Mouse (Mus musculus): Measurements from ENCODE around the gene Xrcc3. TPM values are rescaled to one million over a fixed set of nuclear protein-coding genes. Genes with fewer than 3 reads are reported as not detected.

Xrcc3 gene
- 3.3 and 4.5 TPM in 2 replicates for polyA plus RNA-seq (2015; fragmentation: Nextera tagmentation; extraction: Ambion mirVana)

DNA sequence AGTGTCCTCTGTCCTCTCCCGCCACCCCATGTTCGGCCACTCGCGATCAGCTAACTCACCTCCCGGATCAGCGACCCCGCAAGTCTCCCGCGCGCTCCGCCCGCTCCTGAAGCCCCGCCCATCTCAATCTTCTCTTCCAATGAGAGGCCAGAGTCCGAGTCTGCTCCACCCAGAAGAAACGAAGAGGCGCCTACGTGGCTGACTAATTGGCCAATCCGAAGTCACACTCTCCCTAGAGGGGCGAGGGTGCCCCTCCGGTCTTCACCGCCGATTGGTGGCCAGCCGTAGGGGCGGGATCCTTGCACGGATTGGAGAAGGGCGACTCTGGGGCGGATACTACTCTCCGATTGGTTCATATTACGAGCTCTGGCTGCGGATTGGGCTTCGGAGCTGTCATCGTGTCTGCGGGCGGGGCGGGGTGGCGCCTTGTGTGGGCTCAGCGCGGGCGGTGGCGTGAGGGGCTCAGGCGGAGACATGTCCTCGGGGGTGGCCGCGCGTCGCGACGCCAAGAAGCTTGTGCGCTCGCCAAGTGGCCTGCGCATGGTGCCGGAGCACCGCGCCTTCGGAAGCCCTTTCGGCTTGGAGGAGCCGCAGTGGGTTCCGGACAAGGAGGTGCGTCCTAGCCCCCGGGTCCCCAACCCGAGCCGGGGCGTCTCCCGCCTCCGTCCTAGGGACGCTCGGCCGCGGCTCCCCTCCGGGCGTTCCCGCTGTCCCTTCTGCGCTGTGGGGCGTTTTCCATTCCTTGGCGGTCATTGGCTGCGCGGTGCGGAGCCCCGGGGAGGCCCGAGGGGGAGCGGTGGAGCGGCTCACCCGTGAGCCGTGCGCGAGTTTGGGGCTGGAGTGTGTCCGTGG is at the start of gene Xrcc3, which contains the start of gene Zfyve21:
Xrcc3 (minus strand) TSS at position 108 of the 852 bp plus-strand sequence.
Zfyve21 (plus strand) TSS at position 405 of the 852 bp plus-strand sequence.
- peak within 1 kb of the TSS; percentile 81 for H3K4me3 ChIP-seq (replicated peaks; ENCODE audit: low read length)
- peak within 1 kb of the TSS; percentile 76 for H3K9ac ChIP-seq (replicated peaks; ENCODE audit: low read depth, low read length)
- H3K36me3 ChIP-seq (ENCODE audit: control insufficient read depth, insufficient read depth): no peaks in the 10 kb centered on the region
- no peaks in the 10 kb centered on the region for H3K9me3 ChIP-seq (ENCODE audit: control insufficient read depth, low read length)
- under 1% methylated on average over 67 of the region's 87 CpGs for WGBS
- ATAC-seq: peak; percentile 100
- peak within 1 kb of the TSS; percentile 64 for H3K27ac ChIP-seq (ENCODE audit: low read length)
- peak within 1 kb of the TSS; percentile 92 for H3K4me2 ChIP-seq (ENCODE audit: low read length)
- H3K4me1 ChIP-seq (replicated peaks; ENCODE audit: control insufficient read depth, insufficient read depth, low read length): peaks cover 33% of the 10 kb centered on the region
- no peaks in the 10 kb centered on the region for H3K27me3 ChIP-seq (replicated peaks; ENCODE audit: control insufficient read depth, insufficient read depth, low read length)

DNA sequence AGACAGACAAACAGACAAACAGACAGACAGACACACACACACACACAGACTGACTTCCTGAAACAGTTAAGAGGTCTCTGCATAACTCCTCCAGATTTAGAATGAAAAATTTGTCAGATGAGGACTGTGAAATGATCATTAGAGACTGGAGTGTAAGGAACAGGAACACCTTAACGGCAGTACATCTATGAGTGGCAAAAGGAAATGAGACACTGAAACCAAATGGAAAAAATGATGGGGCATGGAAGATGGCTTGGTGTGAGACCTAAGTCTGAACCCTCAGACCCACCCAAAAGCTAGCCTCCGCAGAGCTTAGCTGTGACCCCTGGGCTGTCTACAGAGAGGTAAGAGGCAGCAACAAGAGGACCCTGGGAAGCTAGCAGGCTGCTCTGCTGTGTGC is 41.8 kb upstream of the Xrcc3 start:
- no peak for ATAC-seq
- WGBS: 100% methylated on average over 2 of the region's 2 CpGs
- no peak overlapping the region for H3K4me2 ChIP-seq (ENCODE audit: low read length)
- no peaks in the 10 kb centered on the region for H3K4me1 ChIP-seq (replicated peaks; ENCODE audit: control insufficient read depth, insufficient read depth, low read length)
- H3K9ac ChIP-seq (replicated peaks; ENCODE audit: low read depth, low read length): no peak overlapping the region
- no peak overlapping the region for H3K4me3 ChIP-seq (replicated peaks; ENCODE audit: low read length)
- H3K27ac ChIP-seq (ENCODE audit: low read length): no peak overlapping the region
- H3K9me3 ChIP-seq (ENCODE audit: control insufficient read depth, low read length): no peaks in the 10 kb centered on the region
- no peaks in the 10 kb centered on the region for H3K36me3 ChIP-seq (ENCODE audit: control insufficient read depth, insufficient read depth)
- no peaks in the 10 kb centered on the region for H3K27me3 ChIP-seq (replicated peaks; ENCODE audit: control insufficient read depth, insufficient read depth, low read length)

GRCm38 (mm10) chr12:111853546-111853945 is 39.9 kb upstream of the Xrcc3 start:
- no peaks in the 10 kb centered on the region for H3K27me3 ChIP-seq (replicated peaks; ENCODE audit: control insufficient read depth, insufficient read depth, low read length)
- WGBS: 71% methylated on average over 4 of the region's 4 CpGs
- ATAC-seq: no peak
- H3K9me3 ChIP-seq (ENCODE audit: control insufficient read depth, low read length): no peaks in the 10 kb centered on the region
- H3K9ac ChIP-seq (replicated peaks; ENCODE audit: low read depth, low read length): no peak overlapping the region
- no peaks in the 10 kb centered on the region for H3K4me1 ChIP-seq (replicated peaks; ENCODE audit: control insufficient read depth, insufficient read depth, low read length)
- H3K4me3 ChIP-seq (replicated peaks; ENCODE audit: low read length): no peak overlapping the region
- H3K27ac ChIP-seq (ENCODE audit: low read length): no peak overlapping the region
- H3K4me2 ChIP-seq (ENCODE audit: low read length): no peak overlapping the region
- no peaks in the 10 kb centered on the region for H3K36me3 ChIP-seq (ENCODE audit: control insufficient read depth, insufficient read depth)

- H3K4me2 ChIP-seq (ENCODE audit: low read length): no peak overlapping the region
- H3K9ac ChIP-seq (replicated peaks; ENCODE audit: low read depth, low read length): no peak overlapping the region
- H3K4me3 ChIP-seq (replicated peaks; ENCODE audit: low read length): no peak overlapping the region
- H3K36me3 ChIP-seq (ENCODE audit: control insufficient read depth, insufficient read depth): no peaks in the 10 kb centered on the region
- 72% methylated on average over 10 of the region's 10 CpGs for WGBS
- H3K27ac ChIP-seq (ENCODE audit: low read length): no peak overlapping the region
- ATAC-seq: no peak
- no peaks in the 10 kb centered on the region for H3K27me3 ChIP-seq (replicated peaks; ENCODE audit: control insufficient read depth, insufficient read depth, low read length)
- no peaks in the 10 kb centered on the region for H3K9me3 ChIP-seq (ENCODE audit: control insufficient read depth, low read length)
- no peaks in the 10 kb centered on the region for H3K4me1 ChIP-seq (replicated peaks; ENCODE audit: control insufficient read depth, insufficient read depth, low read length)
Observed at GRCm38 (mm10) chr12:111853011-111853436, 39.4 kb upstream of the Xrcc3 start.

DNA sequence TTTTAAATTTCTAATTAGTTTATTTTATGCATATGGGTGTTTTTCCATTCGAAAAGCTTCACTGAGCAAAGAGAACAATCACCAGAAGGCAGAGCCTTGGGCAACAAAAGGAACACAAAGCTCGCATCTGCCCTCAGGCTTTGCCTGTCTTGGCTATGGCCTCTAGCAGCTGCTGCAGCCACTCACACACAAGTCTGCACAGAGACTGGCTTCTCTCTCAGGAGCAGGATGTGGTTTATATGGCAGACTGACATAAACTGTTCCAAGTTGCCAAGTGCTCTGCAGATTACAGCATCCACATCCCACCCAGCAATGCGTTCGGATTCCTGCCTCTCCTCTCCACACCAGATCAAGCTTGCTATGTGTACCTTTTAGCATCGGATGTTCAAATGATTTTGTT is 38.1 kb upstream of the Xrcc3 start:
- H3K27ac ChIP-seq (ENCODE audit: low read length): no peak overlapping the region
- H3K4me1 ChIP-seq (replicated peaks; ENCODE audit: control insufficient read depth, insufficient read depth, low read length): no peaks in the 10 kb centered on the region
- no peak; the same call in 1 of the 2 replicates for ATAC-seq
- no peaks in the 10 kb centered on the region for H3K36me3 ChIP-seq (ENCODE audit: control insufficient read depth, insufficient read depth)
- H3K9ac ChIP-seq (replicated peaks; ENCODE audit: low read depth, low read length): no peak overlapping the region
- H3K4me3 ChIP-seq (replicated peaks; ENCODE audit: low read length): no peak overlapping the region
- no peaks in the 10 kb centered on the region for H3K27me3 ChIP-seq (replicated peaks; ENCODE audit: control insufficient read depth, insufficient read depth, low read length)
- no peaks in the 10 kb centered on the region for H3K9me3 ChIP-seq (ENCODE audit: control insufficient read depth, low read length)
- 68% methylated on average over 5 of the region's 5 CpGs for WGBS
- H3K4me2 ChIP-seq (ENCODE audit: low read length): no peak overlapping the region

DNA sequence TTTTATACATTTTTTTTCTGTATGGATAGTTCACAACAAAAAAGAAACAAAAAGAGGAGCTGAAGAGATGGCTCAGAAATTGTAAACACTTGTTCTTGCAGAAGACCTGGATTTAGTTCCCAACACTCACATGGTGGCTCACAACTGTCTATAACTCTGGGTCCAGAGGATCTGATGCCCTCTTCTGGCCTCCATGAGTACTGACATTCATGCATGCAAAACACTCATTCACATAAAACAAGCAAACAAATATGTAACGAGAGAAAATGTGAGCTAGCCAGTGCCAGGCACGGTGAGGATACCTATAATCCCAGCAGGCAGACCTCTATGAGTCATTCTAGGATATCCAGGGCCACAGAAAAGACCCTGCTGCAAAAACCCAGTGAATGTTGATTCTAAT is 37.6 kb upstream of the Xrcc3 start:
- H3K27me3 ChIP-seq (replicated peaks; ENCODE audit: control insufficient read depth, insufficient read depth, low read length): no peaks in the 10 kb centered on the region
- H3K4me1 ChIP-seq (replicated peaks; ENCODE audit: control insufficient read depth, insufficient read depth, low read length): no peaks in the 10 kb centered on the region
- no peak for ATAC-seq
- H3K9me3 ChIP-seq (ENCODE audit: control insufficient read depth, low read length): no peaks in the 10 kb centered on the region
- H3K9ac ChIP-seq (replicated peaks; ENCODE audit: low read depth, low read length): no peak overlapping the region
- H3K4me2 ChIP-seq (ENCODE audit: low read length): no peak overlapping the region
- WGBS: 43% methylated on average over 2 of the region's 2 CpGs
- H3K36me3 ChIP-seq (ENCODE audit: control insufficient read depth, insufficient read depth): no peaks in the 10 kb centered on the region
- no peak overlapping the region for H3K27ac ChIP-seq (ENCODE audit: low read length)
- H3K4me3 ChIP-seq (replicated peaks; ENCODE audit: low read length): no peak overlapping the region

DNA sequence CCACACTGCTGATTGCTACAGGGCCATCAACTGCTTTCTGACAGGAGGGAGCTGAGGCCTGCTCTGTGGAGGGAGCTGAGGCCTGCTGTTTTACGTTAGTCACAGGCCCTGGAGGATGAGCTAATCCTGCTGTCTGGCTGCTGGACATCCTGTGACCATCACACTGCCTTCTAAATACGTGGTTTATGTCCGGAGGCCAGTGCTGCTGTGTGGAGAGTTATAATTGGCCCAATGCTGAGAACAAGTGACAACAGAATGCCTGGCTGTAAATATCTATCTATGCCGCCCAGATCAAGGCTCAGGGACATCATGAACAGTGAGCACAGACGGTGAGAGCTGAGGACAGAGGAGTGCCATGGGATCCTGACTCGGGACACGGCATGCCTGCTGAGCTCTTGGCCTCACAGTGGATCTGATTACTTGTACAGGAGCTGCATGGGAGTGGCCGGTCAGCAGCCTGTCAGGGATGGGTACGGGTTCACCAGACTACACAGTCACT is 34.7 kb upstream of the Xrcc3 start:
- H3K9me3 ChIP-seq (ENCODE audit: control insufficient read depth, low read length): no peaks in the 10 kb centered on the region
- H3K4me1 ChIP-seq (replicated peaks; ENCODE audit: control insufficient read depth, insufficient read depth, low read length): no peaks in the 10 kb centered on the region
- H3K4me2 ChIP-seq (ENCODE audit: low read length): no peak overlapping the region
- 87% methylated on average over 9 of the region's 9 CpGs for WGBS
- H3K36me3 ChIP-seq (ENCODE audit: control insufficient read depth, insufficient read depth): no peaks in the 10 kb centered on the region
- H3K4me3 ChIP-seq (replicated peaks; ENCODE audit: low read length): no peak overlapping the region
- no peak for ATAC-seq
- no peak overlapping the region for H3K27ac ChIP-seq (ENCODE audit: low read length)
- H3K9ac ChIP-seq (replicated peaks; ENCODE audit: low read depth, low read length): no peak overlapping the region
- no peaks in the 10 kb centered on the region for H3K27me3 ChIP-seq (replicated peaks; ENCODE audit: control insufficient read depth, insufficient read depth, low read length)

- no peaks in the 10 kb centered on the region for H3K9me3 ChIP-seq (ENCODE audit: control insufficient read depth, low read length)
- no peak overlapping the region for H3K9ac ChIP-seq (replicated peaks; ENCODE audit: low read depth, low read length)
- H3K36me3 ChIP-seq (ENCODE audit: control insufficient read depth, insufficient read depth): no peaks in the 10 kb centered on the region
- H3K4me1 ChIP-seq (replicated peaks; ENCODE audit: control insufficient read depth, insufficient read depth, low read length): no peaks in the 10 kb centered on the region
- 91% methylated on average over 10 of the region's 10 CpGs for WGBS
- ATAC-seq: no peak
- no peaks in the 10 kb centered on the region for H3K27me3 ChIP-seq (replicated peaks; ENCODE audit: control insufficient read depth, insufficient read depth, low read length)
- no peak overlapping the region for H3K4me3 ChIP-seq (replicated peaks; ENCODE audit: low read length)
- H3K27ac ChIP-seq (ENCODE audit: low read length): no peak overlapping the region
- no peak overlapping the region for H3K4me2 ChIP-seq (ENCODE audit: low read length)
Observed at GRCm38 (mm10) chr12:111846815-111847214, 33.1 kb upstream of the Xrcc3 start.

- WGBS: 89% methylated on average over 4 of the region's 4 CpGs
- no peak for ATAC-seq
Observed at GRCm38 (mm10) chr12:111845953-111846352, 32.3 kb upstream of the Xrcc3 start.

More at GRCm38 (mm10) chr12:111845953-111846352, 32.3 kb upstream of the Xrcc3 start:
- Histone ChIP-seq H3K27ac (ENCODE audit: low read length) (no peak overlapping the region), H3K9me3 (ENCODE audit: control insufficient read depth, low read length) (no peaks in the 10 kb centered on the region), H3K4me3 (replicated peaks; ENCODE audit: low read length) (no peak overlapping the region), H3K9ac (replicated peaks; ENCODE audit: low read depth, low read length) (no peak overlapping the region), H3K36me3 (ENCODE audit: control insufficient read depth, insufficient read depth) (no peaks in the 10 kb centered on the region), H3K27me3 (replicated peaks; ENCODE audit: control insufficient read depth, insufficient read depth, low read length) (no peaks in the 10 kb centered on the region), H3K4me1 (replicated peaks; ENCODE audit: control insufficient read depth, insufficient read depth, low read length) (no peaks in the 10 kb centered on the region), H3K4me2 (ENCODE audit: low read length) (no peak overlapping the region)
